Mouse (Mus musculus) forebrain, embryonic 15.5 days (tissue): ENCODE measurements around the gene Gm11992. TPM values are rescaled to one million over a fixed set of nuclear protein-coding genes. Genes with fewer than 3 reads are reported as not detected.

Experiments used
- ATAC-seq: fragments of 200-750 bp; cut with Nextera tagmentation; replicated peaks from 2 replicates; pipeline ENCODE4 v1.8.0; 2017; ENCODE audit warnings: mild to moderate bottlenecking, moderate TSS enrichment, moderate library complexity
- H3K27ac ChIP-seq: fragments of 300-500 bp; sonication (generic); replicated peaks from 2 replicates; pipeline ENCODE4 v1.5.1; 2015; ENCODE audit warnings: mild to moderate bottlenecking, inconsistent platforms
- H3K27me3 ChIP-seq: fragments of 300-500 bp; sonication (generic); 2 replicates; pipeline ENCODE4 v1.6.1; 2015; ENCODE audit warnings: inconsistent platforms
- H3K36me3 ChIP-seq: fragments of 300-500 bp; sonication (generic); 2 replicates; pipeline ENCODE4 v1.6.1; 2015; ENCODE audit warnings: mild to moderate bottlenecking, inconsistent platforms
- H3K4me1 ChIP-seq: fragments of 300-500 bp; sonication (generic); 2 replicates; pipeline ENCODE4 v1.6.1; 2015; ENCODE audit warnings: inconsistent platforms
- H3K4me2 ChIP-seq: fragments of 300-500 bp; sonication (generic); replicated peaks from 2 replicates; pipeline ENCODE4 v1.6.1; 2015; ENCODE audit warnings: mild to moderate bottlenecking, inconsistent platforms
- H3K4me3 ChIP-seq: fragments of 300-500 bp; sonication (generic); 2 replicates; pipeline ENCODE4 v1.5.1; 2015; ENCODE audit warnings: mild to moderate bottlenecking, inconsistent platforms
- H3K9ac ChIP-seq: fragments of 300-500 bp; sonication (generic); replicated peaks from 2 replicates; pipeline ENCODE4 v1.6.1; 2015; ENCODE audit warnings: mild to moderate bottlenecking, inconsistent platforms
- H3K9me3 ChIP-seq: fragments of 300-500 bp; sonication (generic); 2 replicates; pipeline ENCODE4 v1.6.1; 2016; ENCODE audit warnings: inconsistent platforms
- WGBS: fragments of 180-500 bp; shearing (Covaris S2); methylation state at CpG from one replicate; pipeline ENCODE4 v1.1.7; 2015; ENCODE audit warnings: mixed read lengths; 5-methylcytosine and 5-hydroxymethylcytosine counted together
- polyA plus RNA-seq: library from polyadenylated mRNA; unstranded; fragments of >200 nt; fragmentation: Nextera tagmentation; extraction: Ambion mirVana; gene quantifications from 2 replicates; pipeline ENCODE4 v1.2.1, GENCODE M21; 2015

The Gm11992 gene
- 0.64 and 1.6 TPM in 2 replicates for polyA plus RNA-seq

DNA sequence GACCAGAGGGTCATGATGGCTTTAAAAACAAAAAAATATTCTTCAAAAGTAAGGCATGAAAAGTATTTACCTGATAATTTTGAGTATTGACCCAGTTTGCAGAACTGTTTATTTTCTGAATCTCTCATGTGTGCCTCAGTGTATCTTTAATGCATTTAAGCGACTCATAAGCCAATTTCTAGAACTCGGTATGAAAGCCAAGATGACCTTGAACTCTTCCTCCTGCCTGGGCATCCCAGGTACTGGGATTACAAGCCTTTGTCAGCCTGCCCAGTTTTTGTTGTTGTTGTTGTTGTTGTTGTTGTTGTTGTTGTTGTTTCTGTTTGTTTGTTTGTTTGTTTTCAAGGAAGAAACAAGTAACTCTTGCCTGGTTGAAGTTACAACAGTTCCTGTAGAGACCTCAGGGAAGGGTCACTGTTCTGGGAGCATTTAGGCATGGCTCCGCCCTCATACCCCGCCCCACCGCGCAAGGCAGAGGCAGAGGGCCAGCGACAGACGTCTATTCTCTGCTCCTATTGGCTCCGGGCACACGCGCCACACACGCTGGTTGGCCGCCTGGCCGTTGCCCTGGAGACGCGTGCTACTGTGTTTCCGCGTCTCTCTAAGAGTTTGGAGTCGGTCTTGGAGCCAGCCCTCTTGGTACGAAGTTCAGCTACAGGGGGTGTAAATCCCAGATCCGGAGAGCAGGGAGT is at the start of gene Gm11992:
TSS of gene Gm11992 (plus strand) at position 584 of the 692 bp plus-strand sequence.
- H3K9ac ChIP-seq: no peak within 1 kb of the TSS
- 4% methylated on average over 21 of the region's 21 CpGs for WGBS
- peak; percentile 100 for ATAC-seq
- no peak within 1 kb of the TSS for H3K27ac ChIP-seq
- H3K4me1 ChIP-seq: peaks cover 5% of the 10 kb centered on the region; the same call in 1 of the 2 replicates
- H3K27me3 ChIP-seq: peaks cover 18% of the 10 kb centered on the region; the same call in 1 of the 2 replicates
- H3K4me2 ChIP-seq: peak within 1 kb of the TSS; percentile 89
- H3K4me3 ChIP-seq: peak within 1 kb of the TSS; percentile 45
- H3K9me3 ChIP-seq: no peaks in the 10 kb centered on the region
- H3K36me3 ChIP-seq: no peaks in the 10 kb centered on the region

DNA sequence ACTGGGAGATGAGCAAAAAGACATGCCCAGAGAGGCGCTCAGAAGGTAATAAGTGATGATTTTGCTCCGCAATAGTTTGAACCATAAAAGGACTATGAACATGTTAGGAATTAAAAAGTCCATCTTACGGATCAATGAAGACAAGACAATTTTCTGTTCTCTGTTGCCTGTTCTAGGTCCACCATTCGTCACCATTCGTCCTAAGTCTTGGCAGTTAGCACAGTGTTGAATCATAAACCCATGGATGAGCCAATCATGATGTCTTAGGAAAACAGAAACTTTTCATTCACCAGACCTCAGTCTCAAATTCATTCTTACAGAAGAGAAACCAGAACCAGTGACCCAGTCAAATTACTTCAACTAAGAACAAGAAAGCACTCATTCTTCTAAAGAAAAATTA is 39.6 kb upstream of the Gm11992 start:
- Histone ChIP-seq H3K36me3 (peaks cover 15% of the 10 kb centered on the region; the same call in 1 of the 2 replicates), H3K27ac (no peak overlapping the region), H3K27me3 (no peaks in the 10 kb centered on the region), H3K4me1 (peaks cover 11% of the 10 kb centered on the region), H3K4me2 (no peak overlapping the region), H3K9me3 (no peaks in the 10 kb centered on the region), H3K4me3 (no peak overlapping the region), H3K9ac (no peak overlapping the region)
- no peak for ATAC-seq
- 93% methylated on average over 5 of the region's 5 CpGs for WGBS

DNA sequence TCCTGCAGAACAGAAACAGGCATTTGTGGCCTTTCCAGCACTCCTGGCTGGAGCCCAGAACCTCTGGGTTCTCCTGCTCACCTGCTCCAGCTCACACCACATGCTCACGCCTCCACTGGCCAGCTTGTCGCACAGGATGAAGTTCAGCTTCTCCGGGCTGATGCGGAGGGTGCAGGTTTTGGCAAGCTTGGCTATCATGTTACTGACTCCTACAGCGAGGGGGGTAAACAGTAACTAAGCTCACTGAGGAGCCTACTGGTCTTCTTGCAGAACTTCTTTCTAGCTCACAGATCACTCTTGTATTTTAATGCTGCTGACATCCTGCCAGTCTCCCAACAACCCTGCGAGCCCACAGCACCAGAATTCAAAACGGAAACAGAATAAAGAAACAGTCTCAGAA is 38.0 kb upstream of the Gm11992 start:
- ATAC-seq: peak; percentile 57
- Histone ChIP-seq H3K9ac (peak overlapping the region; percentile 67), H3K9me3 (no peaks in the 10 kb centered on the region), H3K4me1 (peaks cover 11% of the 10 kb centered on the region), H3K36me3 (peaks cover 4% of the 10 kb centered on the region; the same call in 1 of the 2 replicates), H3K27ac (peak overlapping the region; percentile 70), H3K4me3 (peak overlapping the region; percentile 71), H3K27me3 (no peaks in the 10 kb centered on the region), H3K4me2 (peak overlapping the region; percentile 62)
- 0% methylated on average over 7 of the region's 7 CpGs for WGBS

DNA sequence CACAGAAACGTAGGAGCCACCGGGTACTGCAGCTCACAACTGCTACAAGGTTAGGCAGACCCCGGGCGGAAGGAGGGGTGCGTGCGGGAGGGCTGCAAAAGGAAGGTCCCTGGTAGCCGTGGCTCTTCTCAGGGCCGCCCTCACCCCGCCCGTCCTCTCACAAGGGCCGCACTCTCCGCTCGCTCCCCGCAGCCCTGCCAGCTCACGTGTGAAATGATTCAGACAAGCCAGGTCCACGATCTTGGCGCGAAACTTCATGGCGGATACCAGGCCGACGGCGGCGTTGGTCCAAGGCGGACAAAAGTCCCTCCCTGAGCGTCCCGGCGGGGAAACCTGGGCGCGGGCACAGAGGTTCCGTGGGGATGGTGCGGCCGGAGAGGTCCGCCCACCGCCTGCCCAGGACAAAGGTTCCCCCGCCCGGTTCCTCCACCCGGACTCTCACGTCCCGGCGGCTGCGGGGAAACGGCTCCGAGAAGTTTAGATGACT is 37.5 kb upstream of the Gm11992 start, which contains the start of gene Hus1:
TSS of gene Hus1 (minus strand) at position 339 of the 487 bp plus-strand sequence.
- no peaks in the 10 kb centered on the region for H3K36me3 ChIP-seq
- peak within 1 kb of the TSS; percentile 70 for H3K27ac ChIP-seq
- no peaks in the 10 kb centered on the region for H3K27me3 ChIP-seq
- H3K4me1 ChIP-seq: peaks cover 11% of the 10 kb centered on the region
- H3K4me2 ChIP-seq: peak within 1 kb of the TSS; percentile 62
- H3K9me3 ChIP-seq: no peaks in the 10 kb centered on the region
- H3K9ac ChIP-seq: peak within 1 kb of the TSS; percentile 67
- peak; percentile 96 for ATAC-seq
- WGBS: under 1% methylated on average over 43 of the region's 43 CpGs
- H3K4me3 ChIP-seq: peak within 1 kb of the TSS; percentile 71

DNA sequence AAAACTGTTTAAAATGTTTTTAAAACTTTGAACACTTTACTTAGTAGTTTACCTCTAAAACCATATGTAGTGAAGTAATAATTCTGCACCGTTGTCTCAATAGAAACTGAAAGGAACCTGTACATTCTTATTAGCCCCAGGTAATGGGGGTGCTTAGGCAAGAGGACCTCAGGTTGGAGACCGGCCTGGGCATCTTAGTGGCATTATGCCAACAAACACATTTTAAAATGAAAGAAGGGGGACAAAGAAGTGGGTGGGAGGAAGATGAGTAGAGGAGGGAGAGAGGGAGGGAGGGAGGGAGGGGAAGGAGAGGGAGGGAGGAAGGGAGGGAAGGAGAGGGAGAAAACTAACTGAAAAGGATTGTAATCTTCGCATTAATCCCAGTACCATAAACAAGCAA is 37.0 kb upstream of the Gm11992 start:
- peak overlapping the region; percentile 71 for H3K4me3 ChIP-seq
- WGBS: 2% methylated on average over 3 of the region's 3 CpGs
- peak overlapping the region; percentile 67; the same call in 1 of the 2 replicates for H3K9ac ChIP-seq
- H3K36me3 ChIP-seq: no peaks in the 10 kb centered on the region
- no peaks in the 10 kb centered on the region for H3K9me3 ChIP-seq
- no peak overlapping the region for H3K27ac ChIP-seq
- H3K4me1 ChIP-seq: peaks cover 11% of the 10 kb centered on the region
- no peaks in the 10 kb centered on the region for H3K27me3 ChIP-seq
- peak; percentile 33; the same call in 1 of the 2 replicates for ATAC-seq
- peak overlapping the region; percentile 62 for H3K4me2 ChIP-seq

DNA sequence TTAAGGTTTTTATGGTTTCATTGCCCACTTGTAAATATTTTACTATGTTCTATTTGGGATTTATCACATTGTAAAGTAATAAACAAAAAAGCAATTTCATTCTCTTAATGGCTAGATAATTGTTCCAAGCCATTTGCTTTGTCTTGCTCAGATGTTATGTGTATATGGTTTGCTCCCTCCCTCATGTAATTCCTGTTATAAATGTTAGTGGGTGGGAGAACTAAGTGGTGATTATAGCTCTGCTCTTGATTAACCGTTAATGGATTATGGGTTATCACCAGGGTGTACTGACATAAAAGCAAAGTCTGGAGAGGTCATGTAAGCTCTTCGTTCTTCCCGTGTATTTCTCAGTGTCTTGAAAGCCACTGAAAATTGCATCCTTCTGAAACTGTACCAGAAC is 33.7 kb upstream of the Gm11992 start:
- ATAC-seq: no peak
- Histone ChIP-seq H3K9ac (no peak overlapping the region), H3K4me3 (no peak overlapping the region), H3K4me2 (no peak overlapping the region), H3K27me3 (no peaks in the 10 kb centered on the region), H3K9me3 (no peaks in the 10 kb centered on the region), H3K4me1 (peaks cover 8% of the 10 kb centered on the region), H3K36me3 (no peaks in the 10 kb centered on the region), H3K27ac (no peak overlapping the region)
- 86% methylated on average over 3 of the region's 3 CpGs for WGBS

DNA sequence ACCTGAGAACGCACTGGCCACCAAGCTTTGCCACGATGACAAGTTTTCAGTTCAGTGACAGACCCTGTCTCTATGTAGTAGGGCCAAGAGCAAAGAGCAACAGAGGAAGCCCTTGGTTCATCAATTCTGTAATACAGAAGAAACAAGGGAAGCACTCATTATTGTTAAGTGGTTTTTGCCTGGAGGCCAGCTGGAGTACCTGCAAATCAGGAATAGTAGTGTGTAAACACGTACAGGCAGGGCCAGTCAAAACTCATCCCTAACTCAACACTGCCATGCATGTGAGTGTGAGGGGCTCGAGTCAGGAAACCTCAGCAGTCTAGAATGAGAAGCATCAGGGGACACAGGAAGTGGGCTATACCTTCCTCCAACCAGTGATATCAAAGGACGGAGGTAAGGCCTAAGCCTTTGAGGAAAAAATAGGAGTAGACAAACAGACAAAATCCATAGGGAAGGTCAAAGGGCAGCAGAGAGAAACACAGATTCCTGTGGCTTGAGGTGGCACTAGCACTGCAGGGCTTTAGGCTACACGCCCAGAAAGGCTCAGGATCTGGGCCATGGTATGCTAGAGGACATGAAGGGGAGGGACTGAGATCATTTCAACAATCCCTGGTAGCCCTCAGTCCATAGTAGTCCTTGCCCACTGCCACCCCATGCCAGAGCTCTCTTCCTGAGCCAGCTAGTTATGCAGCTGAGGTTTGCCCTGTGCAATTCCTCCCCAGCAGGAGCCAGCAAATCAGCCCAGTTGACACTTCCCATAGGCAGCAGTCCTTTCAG is 29.7 kb upstream of the Gm11992 start:
- WGBS: 83% methylated on average over 6 of the region's 6 CpGs

DNA sequence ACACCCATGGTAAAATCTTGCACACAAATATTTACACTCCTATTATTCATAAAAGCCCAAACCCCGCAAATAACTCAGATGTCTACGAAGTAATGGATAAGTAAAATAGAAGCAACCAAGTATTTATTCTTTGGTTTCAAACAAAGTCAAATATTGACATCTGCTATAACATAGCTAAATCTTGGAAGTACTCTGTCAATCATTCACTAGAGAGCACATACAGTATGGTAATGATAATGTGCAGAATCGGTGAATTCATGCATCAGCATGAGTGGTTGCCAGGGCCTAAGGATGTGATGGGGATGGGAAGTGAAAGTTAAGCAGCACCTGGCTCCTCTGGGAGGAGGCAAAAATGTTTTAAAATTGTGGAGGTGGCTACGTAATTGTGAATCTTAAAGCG is 28.2 kb upstream of the Gm11992 start:
- Histone ChIP-seq H3K4me2 (no peak overlapping the region), H3K27ac (no peak overlapping the region), H3K9ac (no peak overlapping the region), H3K4me1 (no peaks in the 10 kb centered on the region), H3K9me3 (no peaks in the 10 kb centered on the region), H3K27me3 (no peaks in the 10 kb centered on the region), H3K36me3 (no peaks in the 10 kb centered on the region), H3K4me3 (no peak overlapping the region)
- ATAC-seq: no peak
- WGBS: 93% methylated on average over 5 of the region's 5 CpGs

More for the DNA sequence above, 29.7 kb upstream of the Gm11992 start:
- Histone ChIP-seq H3K27ac (no peak overlapping the region), H3K4me3 (no peak overlapping the region), H3K36me3 (no peaks in the 10 kb centered on the region), H3K9ac (no peak overlapping the region), H3K4me2 (no peak overlapping the region), H3K27me3 (no peaks in the 10 kb centered on the region), H3K4me1 (no peaks in the 10 kb centered on the region), H3K9me3 (no peaks in the 10 kb centered on the region)
- no peak for ATAC-seq

DNA sequence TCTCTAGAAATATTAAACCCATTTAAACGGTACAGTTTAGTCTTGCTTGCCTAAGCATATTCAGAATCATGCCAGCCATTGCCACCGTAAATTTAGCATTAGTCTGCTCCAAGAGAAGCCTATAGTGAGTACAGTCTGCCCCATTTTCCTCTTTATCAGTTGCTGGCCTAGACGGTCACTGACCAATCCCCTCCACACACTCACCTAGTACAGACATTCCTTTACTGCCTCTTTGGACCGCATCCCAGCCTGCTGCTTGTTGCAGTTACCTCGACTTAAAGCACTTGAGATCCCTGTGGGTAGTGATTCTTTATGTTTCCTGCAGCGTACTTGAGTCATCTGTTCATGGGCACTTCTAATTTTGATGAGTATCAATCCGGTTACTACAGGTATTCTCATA is 23.6 kb upstream of the Gm11992 start:
- no peaks in the 10 kb centered on the region for H3K4me1 ChIP-seq
- H3K4me2 ChIP-seq: no peak overlapping the region
- no peak overlapping the region for H3K4me3 ChIP-seq
- H3K9ac ChIP-seq: no peak overlapping the region
- no peaks in the 10 kb centered on the region for H3K9me3 ChIP-seq
- H3K36me3 ChIP-seq: no peaks in the 10 kb centered on the region
- no peak overlapping the region for H3K27ac ChIP-seq
- ATAC-seq: no peak
- 80% methylated on average over 7 of the region's 7 CpGs for WGBS
- H3K27me3 ChIP-seq: no peaks in the 10 kb centered on the region

DNA sequence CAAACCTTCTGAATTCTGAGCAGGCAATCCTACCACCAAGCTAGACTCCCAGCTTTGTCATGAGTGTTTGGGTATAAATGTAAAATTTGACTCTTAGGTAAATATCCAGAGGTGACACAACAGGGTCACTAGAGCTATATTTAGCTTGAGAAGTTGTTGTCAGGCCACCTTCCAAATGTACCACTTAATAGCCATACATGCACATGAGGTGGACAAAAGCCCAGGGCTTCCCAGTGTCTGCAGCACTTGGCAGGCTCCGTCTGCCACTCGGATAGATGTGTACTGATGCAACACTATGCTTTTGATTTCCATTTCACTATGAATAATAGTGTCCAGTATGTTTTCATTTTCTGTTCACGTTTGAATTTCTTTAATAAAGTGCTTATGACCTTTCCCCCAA is 23.2 kb upstream of the Gm11992 start:
- WGBS: 79% methylated on average over 3 of the region's 3 CpGs
- ATAC-seq: no peak

DNA sequence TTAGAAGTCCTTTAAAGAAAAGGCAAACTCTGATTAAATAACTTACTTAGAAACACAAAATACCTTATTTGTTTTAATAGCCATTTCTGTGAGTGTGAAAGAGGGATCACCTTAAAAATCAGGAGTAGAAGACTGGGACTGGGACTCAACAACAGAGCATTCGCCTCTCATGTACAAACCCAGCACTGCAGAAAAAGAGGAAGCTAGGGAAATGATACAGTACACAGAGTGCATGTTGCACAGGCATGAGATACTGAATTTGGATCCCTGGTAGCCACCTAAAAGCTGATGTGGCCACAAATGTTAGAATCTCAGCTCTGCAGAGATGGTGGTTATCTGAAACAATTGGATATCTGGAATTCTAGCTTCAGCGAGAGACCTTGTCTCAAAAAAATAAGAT is 16.9 kb upstream of the Gm11992 start:
- no peak for ATAC-seq
- no peak overlapping the region for H3K4me3 ChIP-seq
- H3K4me1 ChIP-seq: no peaks in the 10 kb centered on the region
- H3K9ac ChIP-seq: no peak overlapping the region
- 83% methylated on average over 2 of the region's 2 CpGs for WGBS
- no peak overlapping the region for H3K4me2 ChIP-seq
- H3K36me3 ChIP-seq: no peaks in the 10 kb centered on the region
- H3K27me3 ChIP-seq: no peaks in the 10 kb centered on the region
- no peak overlapping the region for H3K27ac ChIP-seq
- H3K9me3 ChIP-seq: no peaks in the 10 kb centered on the region

More for the DNA sequence above, 23.2 kb upstream of the Gm11992 start:
- H3K4me1 ChIP-seq: no peaks in the 10 kb centered on the region
- no peak overlapping the region for H3K4me3 ChIP-seq
- no peaks in the 10 kb centered on the region for H3K27me3 ChIP-seq
- no peaks in the 10 kb centered on the region for H3K36me3 ChIP-seq
- no peak overlapping the region for H3K9ac ChIP-seq
- H3K9me3 ChIP-seq: no peaks in the 10 kb centered on the region
- H3K4me2 ChIP-seq: no peak overlapping the region
- no peak overlapping the region for H3K27ac ChIP-seq

DNA sequence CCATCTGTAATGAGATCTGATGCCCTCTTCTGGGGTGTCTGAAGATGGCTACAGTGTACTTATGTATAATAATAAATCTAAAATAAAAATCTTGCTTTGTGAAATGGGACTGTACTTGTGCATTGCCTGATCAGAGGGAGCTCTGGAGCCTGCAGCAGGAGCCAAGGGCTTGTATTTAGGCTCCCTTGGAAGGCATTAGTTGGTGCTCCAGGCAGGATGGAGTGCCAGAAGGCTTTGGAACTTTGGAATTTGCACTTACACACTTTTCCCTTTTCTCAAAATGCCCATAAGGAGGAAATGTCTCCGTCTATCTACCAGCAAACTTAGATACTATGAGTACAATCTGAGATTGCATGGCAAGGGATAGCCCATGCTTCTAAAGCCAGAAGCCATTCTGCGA is 1.8 kb upstream of the Gm11992 start:
- Histone ChIP-seq H3K4me2 (no peak overlapping the region), H3K9ac (no peak overlapping the region), H3K27ac (no peak overlapping the region), H3K4me3 (no peak overlapping the region), H3K4me1 (peaks cover 5% of the 10 kb centered on the region; the same call in 1 of the 2 replicates), H3K9me3 (no peaks in the 10 kb centered on the region), H3K27me3 (peaks cover 18% of the 10 kb centered on the region; the same call in 1 of the 2 replicates), H3K36me3 (no peaks in the 10 kb centered on the region)
- 90% methylated on average over 2 of the region's 2 CpGs for WGBS
- no peak for ATAC-seq
